Mouse (Mus musculus): ENCODE results near the gene Mmd.
"Not testable (repeated sequence)": the region's sequence is repeated elsewhere in the genome, so short reads cannot be mapped to it uniquely, and the experiment has no call there.

Mmd gene

DNA sequence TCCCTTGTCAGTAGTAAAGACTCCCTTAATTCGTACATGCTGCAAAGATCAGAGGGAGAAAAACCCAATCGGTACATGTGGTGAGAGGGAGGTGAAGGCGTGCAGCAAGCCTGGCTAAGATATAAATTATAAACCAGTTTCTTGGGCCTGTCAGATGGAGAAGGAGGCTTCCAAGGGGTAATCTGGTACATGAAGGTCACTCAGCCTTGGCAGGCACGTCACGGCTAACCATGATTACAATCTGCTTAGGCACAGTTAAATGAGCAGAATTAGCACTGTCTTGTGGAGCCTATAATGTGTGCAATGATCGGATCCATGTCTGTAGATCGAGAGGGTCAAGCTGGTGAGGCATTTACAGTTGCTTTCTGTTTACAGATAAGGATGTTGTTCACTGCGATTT lies 26.9 kb downstream of the Mmd start:
- in situ Hi-C loops (cut with MboI; ENCODE audit: unreplicated experiment in 2 of 2) = no loop called here

- in situ Hi-C loops (cut with MboI; ENCODE audit: unreplicated experiment in 2 of 2) = no loop called here
These were observed 27.3 kb downstream of the Mmd start for GRCm38 (mm10) chr11:90276561-90276960.

- in situ Hi-C loops (cut with MboI; ENCODE audit: unreplicated experiment in 2 of 2) = no loop called here
These were observed 30.8 kb downstream of the Mmd start for GRCm38 (mm10) chr11:90280069-90280468.

DNA sequence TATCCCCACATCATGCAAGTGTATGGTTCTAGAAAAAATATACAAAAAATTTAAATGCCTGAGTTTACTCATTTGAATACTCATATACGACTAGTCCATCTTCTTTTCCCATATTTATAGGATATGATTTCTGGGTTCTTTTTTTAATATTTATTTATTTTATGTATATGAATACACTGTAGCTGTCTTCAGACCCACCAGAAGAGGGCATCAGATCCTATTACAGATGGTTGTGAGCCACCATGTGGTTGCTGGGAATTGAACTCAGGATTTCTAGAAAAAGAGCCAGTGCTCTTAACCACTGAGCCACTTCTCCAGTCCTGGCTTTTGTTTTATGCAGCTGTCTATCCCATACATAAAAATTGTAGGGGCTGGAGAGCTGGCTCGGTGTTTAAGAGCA lies 32.7 kb downstream of the Mmd start:
- in situ Hi-C loops (cut with MboI; ENCODE audit: unreplicated experiment in 2 of 2) = not testable (repeated sequence)

DNA sequence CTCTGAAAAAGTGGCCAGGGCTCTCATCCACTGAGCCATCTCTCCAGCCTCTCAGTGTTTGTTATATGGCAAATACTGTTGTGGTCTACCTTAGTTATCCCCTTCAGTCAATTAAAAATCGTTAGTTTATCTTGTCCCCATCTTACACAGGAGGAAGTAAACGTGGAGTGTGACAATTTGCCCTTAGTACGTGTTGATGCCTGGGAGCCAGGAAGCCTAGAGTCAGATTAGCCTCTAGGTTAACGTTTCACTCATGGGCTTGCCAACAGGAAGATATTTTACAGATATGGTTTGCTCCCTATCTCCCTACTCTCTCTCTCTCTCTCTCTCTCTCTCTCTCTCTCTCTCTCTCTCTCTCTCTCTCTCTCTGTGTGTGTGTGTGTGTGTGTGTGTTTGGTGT lies 33.9 kb downstream of the Mmd start:
- in situ Hi-C loops (cut with MboI; ENCODE audit: unreplicated experiment in 2 of 2) = no loop called here

DNA sequence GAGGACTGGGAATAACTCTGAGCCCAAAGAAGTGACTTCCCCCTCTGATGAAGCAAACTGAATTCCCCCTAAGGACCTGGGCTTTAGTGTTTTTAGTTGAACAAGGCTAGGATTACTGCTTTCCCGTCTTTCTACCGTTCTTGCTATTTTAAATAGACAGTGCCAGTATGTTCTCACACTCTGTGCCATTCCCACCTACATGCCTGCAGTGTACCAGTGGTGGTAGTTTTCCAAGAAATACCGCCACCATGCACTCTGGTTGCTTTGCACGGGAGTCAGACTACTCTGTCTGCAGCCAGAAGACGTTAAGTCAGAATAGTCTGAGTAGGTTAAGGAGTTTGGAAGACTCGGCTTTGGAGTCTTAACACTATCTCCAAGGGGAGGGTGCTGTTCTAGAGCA lies 34.3 kb downstream of the Mmd start:
- in situ Hi-C loops (cut with MboI; ENCODE audit: unreplicated experiment in 2 of 2) = no loop called here

GRCm38 (mm10) chr11:90284079-90284478 lies 34.8 kb downstream of the Mmd start:
- in situ Hi-C loops (cut with MboI; ENCODE audit: unreplicated experiment in 2 of 2) = no loop called here

DNA sequence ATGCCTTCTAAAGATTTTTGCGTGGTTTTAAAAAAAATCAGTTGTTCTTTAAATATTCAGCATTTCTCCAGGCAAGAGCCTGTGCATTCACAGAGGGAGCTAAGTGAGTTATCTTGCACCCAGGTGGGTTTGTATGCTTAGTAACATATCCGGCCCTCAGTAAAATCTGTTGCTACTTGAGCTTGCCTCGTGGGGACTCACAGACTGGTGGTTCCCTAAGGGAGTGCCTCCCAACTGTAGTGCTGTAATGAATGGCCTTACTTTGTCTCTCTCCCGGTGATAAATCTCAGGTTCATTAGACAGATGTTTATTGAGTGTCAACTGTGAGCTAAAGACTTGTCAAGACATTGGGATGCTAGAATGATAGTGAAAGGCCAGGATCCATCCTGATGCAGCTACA lies 35.4 kb downstream of the Mmd start:
- in situ Hi-C loops (cut with MboI; ENCODE audit: unreplicated experiment in 2 of 2) = no loop called here

GRCm38 (mm10) chr11:90286550-90287154 lies 37.4 kb downstream of the Mmd start:
- in situ Hi-C loops (cut with MboI; ENCODE audit: unreplicated experiment in 2 of 2) = no loop called here

- in situ Hi-C loops (cut with MboI; ENCODE audit: unreplicated experiment in 2 of 2) = no loop called here
These were observed 41.9 kb downstream of the Mmd start for GRCm38 (mm10) chr11:90291156-90291555.

DNA sequence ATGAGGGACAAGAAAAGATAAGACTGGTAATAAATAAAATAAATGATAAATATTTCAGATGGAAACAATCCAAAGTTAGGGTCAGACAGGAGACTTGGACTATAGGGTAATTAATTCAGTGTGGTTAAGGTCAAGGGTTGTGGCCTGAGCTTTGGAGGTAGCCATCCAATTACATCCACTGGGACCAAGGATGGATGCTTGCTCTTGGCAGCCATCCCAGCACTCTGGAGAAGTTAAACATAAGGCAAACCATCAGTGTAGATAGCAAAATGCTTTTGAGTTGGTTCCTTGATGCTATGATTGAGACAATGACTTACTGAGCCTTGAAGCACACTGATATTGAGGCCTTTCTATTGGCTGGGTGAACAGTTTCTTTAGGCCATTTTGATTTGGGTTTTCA lies 43.5 kb downstream of the Mmd start:
- in situ Hi-C loops (cut with MboI; ENCODE audit: unreplicated experiment in 2 of 2) = no loop called here

GRCm38 (mm10) chr11:90294622-90295021 lies 45.4 kb downstream of the Mmd start:
- in situ Hi-C loops (cut with MboI; ENCODE audit: unreplicated experiment in 2 of 2) = no loop called here

GRCm38 (mm10) chr11:90306067-90306466 lies 56.8 kb downstream of the Mmd start:
- in situ Hi-C loops (cut with MboI; ENCODE audit: unreplicated experiment in 2 of 2) = loop anchor here (10.0 kb wide), 2 partner anchors 111 to 121 kb away; partner anchors contain the start of gene Gm45716 (in 1 of the 2)

- in situ Hi-C loops (cut with MboI; ENCODE audit: unreplicated experiment in 2 of 2) = loop anchor here (10.0 kb wide), 2 partner anchors 112 to 122 kb away; partner anchors contain the start of gene Gm45716 (in 1 of the 2)
These were observed 57.7 kb downstream of the Mmd start for GRCm38 (mm10) chr11:90306993-90307392.

GRCm38 (mm10) chr11:90314606-90315005 lies 65.3 kb downstream of the Mmd start:
- in situ Hi-C loops (cut with MboI; ENCODE audit: unreplicated experiment in 2 of 2) = no loop called here

DNA sequence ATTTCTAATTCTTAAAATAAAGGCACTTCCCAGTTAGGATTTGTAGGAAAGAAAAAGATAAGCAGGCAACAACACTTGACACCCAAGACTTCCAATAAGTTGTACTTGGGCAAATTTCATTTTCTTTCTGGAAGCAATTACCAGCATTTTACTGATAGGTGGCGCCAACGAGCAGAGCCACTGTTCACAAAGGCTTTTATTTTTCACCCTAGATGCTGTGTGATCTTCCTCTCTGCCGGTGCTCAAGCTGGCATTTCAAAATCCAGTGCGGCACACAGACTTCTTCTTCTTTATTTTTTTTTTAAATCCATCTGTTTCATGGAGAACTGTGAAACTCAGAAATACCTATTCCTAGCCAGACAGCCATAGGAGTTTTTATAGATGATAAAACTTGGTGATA lies 68.2 kb downstream of the Mmd start:
- in situ Hi-C loops (cut with MboI; ENCODE audit: unreplicated experiment in 2 of 2) = no loop called here

GRCm38 (mm10) chr11:90320922-90321321 lies 71.7 kb downstream of the Mmd start:
- in situ Hi-C loops (cut with MboI; ENCODE audit: unreplicated experiment in 2 of 2) = loop anchor here (5.0 to 10.0 kb wide), 2 partner anchors 294 to 296 kb away; no protein-coding TSS in a partner anchor

GRCm38 (mm10) chr11:90324597-90324996 lies 75.3 kb downstream of the Mmd start:
- in situ Hi-C loops (cut with MboI; ENCODE audit: unreplicated experiment in 2 of 2) = loop anchor here (5.0 to 10.0 kb wide), 2 partner anchors 290 to 293 kb away; no protein-coding TSS in a partner anchor

DNA sequence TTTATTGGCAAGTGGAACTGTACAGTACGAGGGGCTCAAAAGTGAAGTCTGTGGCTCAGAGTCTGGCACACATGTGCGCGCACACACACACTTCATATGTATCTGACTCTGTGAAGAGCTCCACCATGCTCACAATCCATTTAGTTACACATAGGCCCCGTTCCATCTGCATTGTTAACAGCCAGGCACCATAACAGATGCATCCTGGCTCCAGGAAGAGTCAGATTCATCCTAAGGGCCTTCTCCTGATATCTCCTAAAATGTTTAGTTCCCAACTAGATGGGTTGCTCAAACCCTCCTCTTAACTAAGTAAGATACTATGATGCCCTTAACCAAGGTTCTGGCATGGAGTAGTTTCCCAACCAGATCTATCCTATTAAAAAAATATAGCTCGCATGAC lies 76.9 kb downstream of the Mmd start:
- in situ Hi-C loops (cut with MboI; ENCODE audit: unreplicated experiment in 2 of 2) = loop anchor here in 1 of 2 experiments (10.0 kb wide), 1 partner anchor 289 kb away; no protein-coding TSS in a partner anchor

GRCm38 (mm10) chr11:90326836-90327235 lies 77.6 kb downstream of the Mmd start:
- in situ Hi-C loops (cut with MboI; ENCODE audit: unreplicated experiment in 2 of 2) = loop anchor here in 1 of 2 experiments (10.0 kb wide), 1 partner anchor 288 kb away; no protein-coding TSS in a partner anchor
